Mouse (Mus musculus) mature B cell (primary cell): Measurements from ENCODE around the gene Ptprq.

Experiments
- in situ Hi-C: fragments of 300-500 bp; cut with MboI; formaldehyde crosslinking; loops from 2 replicates; pipeline ENCODE4 v1.14.3; 2019

Gene Ptprq

GRCm38 (mm10) chr10:107628104-107628503 is 91.7 kb downstream of the Ptprq start:
- in situ Hi-C loops: no loop called here

GRCm38 (mm10) chr10:107626648-107627047 is 93.2 kb downstream of the Ptprq start:
- in situ Hi-C loops: no loop called here

- in situ Hi-C loops: no loop called here
Measured at GRCm38 (mm10) chr10:107624211-107624610, 95.6 kb downstream of the Ptprq start.

- in situ Hi-C loops: no loop called here
Measured at GRCm38 (mm10) chr10:107615460-107615859, 104.4 kb downstream of the Ptprq start.

- in situ Hi-C loops: no loop called here
Measured at GRCm38 (mm10) chr10:107601371-107601770, 118.5 kb downstream of the Ptprq start.

DNA sequence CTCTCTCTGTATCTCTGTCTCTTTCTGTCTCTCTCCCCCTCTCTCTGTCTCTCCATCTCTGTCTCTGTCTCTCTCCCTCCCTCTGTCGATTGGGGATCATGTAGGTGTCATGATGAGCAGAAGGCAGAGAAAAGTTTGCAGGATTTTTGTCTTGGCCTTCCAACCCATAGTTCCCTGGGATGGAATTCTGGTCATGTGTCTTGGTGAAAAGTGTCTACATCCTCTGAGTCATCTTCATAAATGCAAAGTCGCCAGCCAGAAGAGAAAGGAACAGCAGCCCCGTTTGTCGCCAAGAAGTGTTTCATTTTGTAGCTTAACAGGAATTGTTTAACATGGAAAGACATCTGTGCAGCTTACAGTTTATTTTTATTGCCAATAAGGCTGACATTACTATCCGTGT is 136.5 kb downstream of the Ptprq start:
- in situ Hi-C loops: no loop called here

GRCm38 (mm10) chr10:107569044-107569443 is 150.8 kb downstream of the Ptprq start:
- in situ Hi-C loops: no loop called here

DNA sequence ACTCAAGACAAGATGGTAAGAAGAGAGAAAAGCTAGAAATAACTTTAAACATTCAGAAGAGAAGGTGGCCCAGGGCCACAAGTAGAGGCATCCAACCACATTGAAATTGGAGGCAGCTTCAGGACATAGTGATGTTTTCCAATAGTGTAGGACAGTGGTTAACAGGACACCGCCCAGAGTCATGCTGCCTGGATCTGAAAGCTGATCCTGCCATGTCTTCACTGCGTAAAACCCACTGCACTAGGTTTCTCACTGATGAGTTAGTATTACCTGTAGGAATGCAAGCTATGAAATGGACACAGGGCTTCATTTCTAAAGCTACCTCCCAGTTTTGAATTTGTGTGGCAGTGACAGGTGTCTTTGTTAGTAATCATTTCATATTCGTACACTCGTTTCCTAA is 151.6 kb downstream of the Ptprq start:
- in situ Hi-C loops: no loop called here

DNA sequence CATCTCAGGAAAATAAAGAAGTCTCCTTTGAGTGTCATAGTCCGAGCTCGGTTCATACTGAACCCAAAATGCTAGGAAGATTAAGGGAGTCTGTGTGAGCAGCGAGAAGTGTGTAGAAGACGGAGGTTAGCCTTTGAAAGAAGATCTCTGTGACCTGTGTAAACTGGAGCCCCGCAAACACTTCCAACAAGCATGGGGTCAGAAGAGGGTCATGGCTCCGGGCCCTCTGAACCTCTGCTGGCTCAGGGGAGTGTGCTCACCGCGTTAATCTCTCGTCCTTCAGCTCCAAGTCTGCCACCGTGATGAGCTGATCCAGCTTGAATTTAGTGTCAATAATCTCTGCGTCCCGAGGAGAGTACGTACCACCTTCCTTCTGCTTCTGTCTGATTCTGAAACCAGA is 157.0 kb downstream of the Ptprq start:
- in situ Hi-C loops: no loop called here

- in situ Hi-C loops: no loop called here
Measured at GRCm38 (mm10) chr10:107560881-107561280, 159.0 kb downstream of the Ptprq start.

DNA sequence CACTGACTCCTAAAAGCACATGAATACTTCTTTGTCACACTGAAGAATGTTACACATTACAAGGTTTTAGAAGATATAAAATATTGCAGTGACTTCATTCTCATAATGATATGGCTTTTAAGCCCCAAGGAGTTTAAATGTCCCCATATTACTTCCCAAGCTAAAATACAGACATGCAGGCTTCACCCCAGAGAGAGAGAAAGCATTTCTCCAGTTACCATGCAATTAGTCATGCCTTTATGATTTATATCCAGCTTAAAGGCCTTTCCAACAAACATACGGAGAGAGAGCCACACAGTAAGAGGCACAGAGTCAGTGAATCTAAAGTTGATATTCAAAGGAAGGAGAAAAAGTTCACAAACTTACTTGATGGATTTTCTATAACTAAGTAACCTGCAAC is 176.8 kb downstream of the Ptprq start:
- in situ Hi-C loops: no loop called here

- in situ Hi-C loops: no loop called here
Measured at GRCm38 (mm10) chr10:107528758-107529157, 191.1 kb downstream of the Ptprq start.

DNA sequence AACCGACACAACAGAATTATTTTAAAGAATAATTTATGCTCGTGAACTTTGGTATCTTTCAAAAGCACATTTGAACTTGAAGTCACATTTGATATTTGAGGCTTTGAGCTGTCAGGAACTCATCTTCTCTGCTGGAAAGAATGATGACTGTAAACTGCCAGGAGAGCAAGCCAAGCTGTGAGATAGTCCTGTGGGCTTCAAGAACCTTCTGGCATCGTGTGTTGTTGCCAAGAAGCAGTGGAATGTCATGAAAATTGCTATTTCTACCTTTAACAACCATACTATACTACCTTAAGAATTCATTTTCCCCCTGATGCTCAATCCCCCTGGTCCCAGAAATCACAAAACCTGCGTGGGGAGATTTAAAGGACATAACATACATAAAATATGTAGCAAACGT is 200.6 kb downstream of the Ptprq start:
- in situ Hi-C loops: no loop called here

DNA sequence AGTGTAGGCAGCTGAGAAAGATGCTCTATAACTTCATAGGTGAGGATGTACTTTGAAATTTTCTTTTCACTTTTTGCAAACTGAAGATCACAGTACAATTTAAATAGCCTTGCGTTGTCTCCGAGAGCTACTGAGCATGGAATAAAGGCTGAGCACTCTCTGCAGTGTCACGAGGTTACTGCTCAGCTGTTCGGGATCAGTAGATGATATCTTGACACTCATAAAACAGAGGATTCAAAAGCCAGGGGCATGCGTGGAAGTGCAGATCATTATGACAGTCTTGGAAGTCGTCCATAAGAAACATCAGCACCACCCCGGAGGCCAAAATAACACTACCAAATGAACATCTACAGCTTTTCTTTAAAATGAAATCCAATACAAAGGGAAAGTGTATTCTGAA is 203.2 kb downstream of the Ptprq start:
- in situ Hi-C loops: no loop called here

- in situ Hi-C loops: no loop called here
Measured at GRCm38 (mm10) chr10:107514735-107515134, 205.1 kb downstream of the Ptprq start.

GRCm38 (mm10) chr10:107506397-107506796 is 213.5 kb downstream of the Ptprq start:
- in situ Hi-C loops: no loop called here

DNA sequence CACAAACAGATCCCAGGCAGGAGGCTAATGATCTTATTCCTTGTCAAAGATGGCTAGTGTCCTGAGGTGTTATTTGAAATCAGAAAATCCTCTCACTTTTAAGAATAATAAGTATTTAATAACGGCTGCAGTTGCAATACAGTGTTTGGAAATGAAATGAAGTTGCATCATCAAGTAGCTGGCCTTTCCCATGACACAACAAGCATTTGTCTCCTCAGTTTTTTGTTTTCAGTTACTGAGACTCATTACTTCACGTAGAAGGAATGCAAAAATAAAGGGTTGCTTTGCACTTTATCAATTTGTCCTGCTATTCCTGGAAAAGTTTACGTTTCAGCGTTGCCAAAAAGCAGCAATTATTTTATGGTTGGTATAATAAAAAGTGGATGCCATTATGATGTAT is 216.4 kb downstream of the Ptprq start:
- in situ Hi-C loops: no loop called here

DNA sequence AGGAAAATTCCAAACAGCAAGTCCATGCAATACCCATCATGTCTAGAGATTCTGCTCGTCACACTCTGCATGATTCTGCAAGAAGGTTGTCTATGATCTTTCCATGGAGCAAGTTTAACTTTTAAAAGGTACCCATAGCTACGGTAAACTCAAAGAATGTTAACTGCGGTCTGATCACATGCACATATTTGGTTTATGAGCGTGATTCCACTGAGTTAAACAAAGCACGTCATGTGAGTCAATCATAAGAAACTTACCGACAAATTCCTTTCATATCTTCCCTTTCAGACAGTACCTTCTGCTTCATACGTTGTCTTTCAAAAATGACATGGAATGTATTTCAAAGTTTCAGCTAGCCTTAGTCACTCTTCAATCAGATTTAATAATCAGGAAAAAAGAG is 217.7 kb downstream of the Ptprq start:
- in situ Hi-C loops: no loop called here

- in situ Hi-C loops: no loop called here
Measured at GRCm38 (mm10) chr10:107499656-107500055, 220.2 kb downstream of the Ptprq start.

GRCm38 (mm10) chr10:107496402-107496801 is 223.4 kb downstream of the Ptprq start:
- in situ Hi-C loops: no loop called here

GRCm38 (mm10) chr10:107494568-107494967 is 225.3 kb downstream of the Ptprq start, which contains the start of gene Myf6:
Gene Myf6 (minus strand): TSS chr10:107494737.
- in situ Hi-C loops: no loop called here

GRCm38 (mm10) chr10:107493580-107494474 is 226.0 kb downstream of the Ptprq start:
- in situ Hi-C loops: no loop called here

- in situ Hi-C loops: no loop called here
Measured at GRCm38 (mm10) chr10:107492867-107493579, 226.8 kb downstream of the Ptprq start.
